Mouse (Mus musculus): ENCODE measurements at regions not wholly inside any gene's neighbourhood (a gene's known extent, or its start where the extent isn't known, plus 50 kb on each side); places are given as distances from the start of the nearest gene placed in this dataset.
"Not testable (repeated sequence)": the region's sequence is repeated elsewhere in the genome, so short reads cannot be mapped to it uniquely, and the experiment has no call there.

- no peak for DNase-seq (ENCODE audit: low spot score)
Measured at GRCm38 (mm10) chr6:4149663-4150062, 62.9 kb upstream of the Bet1 start.

- no peak for DNase-seq (ENCODE audit: low spot score)
Measured at GRCm38 (mm10) chr6:4158293-4158692, 71.5 kb upstream of the Bet1 start.

- no peak for DNase-seq (ENCODE audit: low spot score)
Measured at GRCm38 (mm10) chr6:4163733-4164132, 77.0 kb upstream of the Bet1 start.

GRCm38 (mm10) chr6:4167112-4167511, 80.3 kb upstream of the Bet1 start:
- DNase-seq (ENCODE audit: low spot score): no peak

GRCm38 (mm10) chr6:4167757-4168156, 81.0 kb upstream of the Bet1 start:
- no peak for DNase-seq (ENCODE audit: low spot score)

- no peak for DNase-seq (ENCODE audit: low spot score)
Measured at GRCm38 (mm10) chr6:4171561-4171960, 84.8 kb upstream of the Bet1 start.

- no peak for DNase-seq (ENCODE audit: low spot score)
Measured at GRCm38 (mm10) chr6:4187683-4188082, 100.9 kb upstream of the Bet1 start.

- not testable (repeated sequence) for DNase-seq (ENCODE audit: low spot score)
Measured at GRCm38 (mm10) chr6:4190976-4191375, 104.2 kb upstream of the Bet1 start.

- DNase-seq (ENCODE audit: low spot score): no peak
Measured at GRCm38 (mm10) chr6:4193286-4193685, 106.5 kb upstream of the Bet1 start.

GRCm38 (mm10) chr6:4201176-4201575, 114.4 kb upstream of the Bet1 start:
- DNase-seq (ENCODE audit: low spot score): no peak

- DNase-seq (ENCODE audit: low spot score): no peak
Measured at GRCm38 (mm10) chr6:4205681-4206080, 118.9 kb upstream of the Bet1 start.

- DNase-seq (ENCODE audit: low spot score): no peak
Measured at GRCm38 (mm10) chr6:4245265-4246112, 158.7 kb upstream of the Bet1 start.

- DNase-seq (ENCODE audit: low spot score): no peak
Measured at GRCm38 (mm10) chr6:4246113-4246419, 159.3 kb upstream of the Bet1 start.

- DNase-seq (ENCODE audit: low spot score): no peak
Measured at GRCm38 (mm10) chr6:4276607-4277006, 189.8 kb upstream of the Bet1 start.

GRCm38 (mm10) chr6:4277245-4277890, 190.6 kb upstream of the Bet1 start:
- DNase-seq (ENCODE audit: low spot score): no peak

- DNase-seq (ENCODE audit: low spot score): no peak
Measured at GRCm38 (mm10) chr6:4291380-4291779, 204.6 kb upstream of the Bet1 start.

GRCm38 (mm10) chr6:4303410-4303809, 201.2 kb upstream of the Col1a2 start:
- DNase-seq (ENCODE audit: low spot score): not testable (repeated sequence)

GRCm38 (mm10) chr6:4349953-4350352, 154.7 kb upstream of the Col1a2 start:
- DNase-seq (ENCODE audit: low spot score): no peak

GRCm38 (mm10) chr6:4362220-4362619, 142.4 kb upstream of the Col1a2 start:
- DNase-seq (ENCODE audit: low spot score): no peak

GRCm38 (mm10) chr6:4375465-4376037, 129.1 kb upstream of the Col1a2 start:
- no peak for DNase-seq (ENCODE audit: low spot score)

GRCm38 (mm10) chr6:4396808-4397207, 107.8 kb upstream of the Col1a2 start:
- DNase-seq (ENCODE audit: low spot score): no peak

GRCm38 (mm10) chr6:4397695-4398598, 106.7 kb upstream of the Col1a2 start:
- DNase-seq (ENCODE audit: low spot score): no peak

Data from ovary, postnatal 36 days (tissue).